Mouse (Mus musculus): ENCODE measurements around the gene Smad5. TPM values are rescaled to one million over a fixed set of nuclear protein-coding genes. Genes with fewer than 3 reads are reported as not detected.

Gene Smad5
- total and polyA plus RNA-seq, 3 experiments = 8.0 to 11.3 TPM; not detected in 1

GRCm38 (mm10) chr13:56755871-56756270 lies 53.1 kb downstream of the Smad5 start:
- H3K27me3 ChIP-seq (ENCODE audit: control insufficient read depth in 1 of 2, insufficient read depth in 2 of 2, low read length in 2 of 2) = no peaks in the 10 kb centered on the region
- no peak for DNase-seq (ENCODE audit: low read depth, low spot score)
- no peaks in the 10 kb centered on the region for H3K36me3 ChIP-seq (ENCODE audit: control insufficient read depth in 1 of 2, insufficient read depth in 2 of 2, low read length in 2 of 2)
- no peaks in the 10 kb centered on the region for H3K79me2 ChIP-seq (ENCODE audit: control insufficient read depth, insufficient read depth, low read length, poor library complexity)
- TF ChIP-seq ZMIZ1 (IDR thresholded peaks at IDR 0.05; ENCODE audit: low read depth, low read length) = no peak
- no peak for TF ChIP-seq KAT2A (conservative IDR thresholded peaks at IDR 0.05; ENCODE audit: low read depth, low read length)
- TF ChIP-seq GABPA (IDR thresholded peaks at IDR 0.05; ENCODE audit: low read depth, low read length) = no peak
- no peak for TF ChIP-seq SMC3 (IDR thresholded peaks at IDR 0.05; ENCODE audit: low read depth, low read length)
- no peak for TF ChIP-seq ZKSCAN1 (IDR thresholded peaks at IDR 0.05; ENCODE audit: low read depth, low read length)
- TF ChIP-seq CTCF (IDR thresholded peaks at IDR 0.05 in 2 of 3, conservative IDR thresholded peaks at IDR 0.05 in 1 of 3; ENCODE audit: control insufficient read depth in 1 of 3, insufficient read depth in 1 of 3, low read depth in 2 of 3, low read length in 3 of 3, poor library complexity in 1 of 3, severe bottlenecking in 1 of 3) = no peak
- TF ChIP-seq RCOR1 (IDR thresholded peaks at IDR 0.05; ENCODE audit: low read depth, low read length) = no peak
- no peak for TF ChIP-seq TAL1 (IDR thresholded peaks at IDR 0.05; ENCODE audit: low read length)
- TF ChIP-seq RAD21 (IDR thresholded peaks at IDR 0.05; ENCODE audit: low read depth, low read length) = no peak
- TF ChIP-seq ELF1 (IDR thresholded peaks at IDR 0.05; ENCODE audit: low read depth, low read length) = no peak
- TF ChIP-seq NELFE (IDR thresholded peaks at IDR 0.05; ENCODE audit: low read depth, low read length) = no peak
- no peak for TF ChIP-seq TCF12 (IDR thresholded peaks at IDR 0.05; ENCODE audit: low read depth, low read length)
- no peak for TF ChIP-seq CHD2 (IDR thresholded peaks at IDR 0.05; ENCODE audit: low read length)
- TF ChIP-seq POLR2AphosphoS2 (IDR thresholded peaks at IDR 0.05; ENCODE audit: low read length) = no peak
- no peak for TF ChIP-seq HCFC1 (IDR thresholded peaks at IDR 0.05; ENCODE audit: low read depth, low read length)
- no peak for TF ChIP-seq MAFK (IDR thresholded peaks at IDR 0.05; ENCODE audit: borderline replicate concordance, low read depth, low read length)
- TF ChIP-seq MEF2A (IDR thresholded peaks at IDR 0.05; ENCODE audit: extremely low read depth, insufficient replicate concordance, low read depth, low read length, poor library complexity, severe bottlenecking) = no peak
- H3K4me1 ChIP-seq (ENCODE audit: control insufficient read depth in 1 of 2, insufficient read depth in 2 of 2, low read length in 2 of 2) = no peaks in the 10 kb centered on the region
- no peak overlapping the region for H3K4me3 ChIP-seq (ENCODE audit: control insufficient read depth in 1 of 2, insufficient read depth in 1 of 2, low read depth in 2 of 2, low read length in 2 of 2)
- H3K27ac ChIP-seq (ENCODE audit: control insufficient read depth, low read depth, low read length) = no peak overlapping the region
- H3K9me3 ChIP-seq (replicated peaks; ENCODE audit: insufficient read depth, low read length) = no peaks in the 10 kb centered on the region
- H3K9ac ChIP-seq (ENCODE audit: control insufficient read depth, low read depth, low read length, poor library complexity, severe bottlenecking) = no peak overlapping the region

GRCm38 (mm10) chr13:56757201-56757600 lies 54.4 kb downstream of the Smad5 start:
- Histone ChIP-seq H3K4me1 (ENCODE audit: control insufficient read depth in 1 of 2, insufficient read depth in 2 of 2, low read length in 2 of 2) (no peaks in the 10 kb centered on the region), H3K27ac (ENCODE audit: control insufficient read depth, low read depth, low read length) (no peak overlapping the region), H3K4me3 (ENCODE audit: control insufficient read depth in 1 of 2, insufficient read depth in 1 of 2, low read depth in 2 of 2, low read length in 2 of 2) (no peak overlapping the region), H3K36me3 (ENCODE audit: control insufficient read depth in 1 of 2, insufficient read depth in 2 of 2, low read length in 2 of 2) (no peaks in the 10 kb centered on the region), H3K27me3 (ENCODE audit: control insufficient read depth in 1 of 2, insufficient read depth in 2 of 2, low read length in 2 of 2) (no peaks in the 10 kb centered on the region), H3K9me3 (replicated peaks; ENCODE audit: insufficient read depth, low read length) (no peaks in the 10 kb centered on the region), H3K79me2 (ENCODE audit: control insufficient read depth, insufficient read depth, low read length, poor library complexity) (no peaks in the 10 kb centered on the region), H3K9ac (ENCODE audit: control insufficient read depth, low read depth, low read length, poor library complexity, severe bottlenecking) (no peak overlapping the region)
- DNase-seq (ENCODE audit: low read depth, low spot score) = no peak
- TF ChIP-seq EP300 (IDR thresholded peaks at IDR 0.05; ENCODE audit: low read depth in 1 of 2, low read length in 2 of 2) (no peak), ELF1 (IDR thresholded peaks at IDR 0.05; ENCODE audit: low read depth, low read length) (no peak), MYB (IDR thresholded peaks at IDR 0.05; ENCODE audit: low read depth, low read length) (no peak), NRF1 (IDR thresholded peaks at IDR 0.05; ENCODE audit: insufficient read depth, low read depth, low read length, poor library complexity, severe bottlenecking) (no peak), GABPA (IDR thresholded peaks at IDR 0.05; ENCODE audit: low read depth, low read length) (no peak), CTCF (IDR thresholded peaks at IDR 0.05 in 2 of 3, conservative IDR thresholded peaks at IDR 0.05 in 1 of 3; ENCODE audit: control insufficient read depth in 1 of 3, insufficient read depth in 1 of 3, low read depth in 2 of 3, low read length in 3 of 3, poor library complexity in 1 of 3, severe bottlenecking in 1 of 3) (no peak), POLR2AphosphoS2 (IDR thresholded peaks at IDR 0.05; ENCODE audit: low read length) (no peak), GATA1 (IDR thresholded peaks at IDR 0.05; ENCODE audit: low read depth, low read length) (no peak), RCOR1 (IDR thresholded peaks at IDR 0.05; ENCODE audit: low read depth, low read length) (no peak), RAD21 (IDR thresholded peaks at IDR 0.05; ENCODE audit: low read depth, low read length) (no peak), HCFC1 (IDR thresholded peaks at IDR 0.05; ENCODE audit: low read depth, low read length) (no peak), MEF2A (IDR thresholded peaks at IDR 0.05; ENCODE audit: extremely low read depth, insufficient replicate concordance, low read depth, low read length, poor library complexity, severe bottlenecking) (no peak), MYC (IDR thresholded peaks at IDR 0.05; ENCODE audit: low read depth, low read length) (no peak), USF2 (IDR thresholded peaks at IDR 0.05; ENCODE audit: borderline replicate concordance in 1 of 2, insufficient read depth in 1 of 2, low read depth in 1 of 2, low read length in 2 of 2) (no peak), USF1 (IDR thresholded peaks at IDR 0.05; ENCODE audit: low read depth, low read length) (no peak), KAT2A (conservative IDR thresholded peaks at IDR 0.05; ENCODE audit: low read depth, low read length) (no peak)

Data from MEL (cell line).